Mouse (Mus musculus) liver, adult (tissue): ENCODE data around the gene Prpf18.

Source experiments
- GATA4 ChIP-seq: IDR thresholded peaks from 2 replicates; pipeline ENCODE4 v1.6.1; 2014; ENCODE audit warnings: mild to moderate bottlenecking, low read length; ENCODE audit not compliant: insufficient replicate concordance

The Prpf18 gene

GRCm38 (mm10) chr2:4651500-4652285 is at the start of gene Prpf18:
Gene Prpf18, minus strand, starts transcription at chr2:4652113.
- TF ChIP-seq GATA4, result no peak; the same call in 1 of the 2 replicates

GRCm38 (mm10) chr2:4679886-4680285 is 28.0 kb upstream of the Prpf18 start:
- TF ChIP-seq GATA4, result no peak

GRCm38 (mm10) chr2:4671636-4672035 is 19.7 kb upstream of the Prpf18 start:
- TF ChIP-seq GATA4, result no peak

- no peak for TF ChIP-seq GATA4
Observed at GRCm38 (mm10) chr2:4669701-4670100, 17.8 kb upstream of the Prpf18 start.

- TF ChIP-seq GATA4, result no peak
Observed at GRCm38 (mm10) chr2:4668626-4669025, 16.7 kb upstream of the Prpf18 start.

GRCm38 (mm10) chr2:4660677-4661076 is 8.8 kb upstream of the Prpf18 start:
- TF ChIP-seq GATA4, result no peak

GRCm38 (mm10) chr2:4649646-4650045 is 2.3 kb downstream of the Prpf18 start:
- no peak for TF ChIP-seq GATA4

GRCm38 (mm10) chr2:4648094-4648493 is 3.8 kb downstream of the Prpf18 start:
- no peak for TF ChIP-seq GATA4

- no peak for TF ChIP-seq GATA4
Observed at GRCm38 (mm10) chr2:4645066-4645465, 6.8 kb downstream of the Prpf18 start.

- no peak for TF ChIP-seq GATA4
Observed at GRCm38 (mm10) chr2:4638189-4638588, 13.7 kb downstream of the Prpf18 start.

- no peak for TF ChIP-seq GATA4
Observed at GRCm38 (mm10) chr2:4636656-4637055, 15.3 kb downstream of the Prpf18 start.

GRCm38 (mm10) chr2:4635804-4636203 is 16.1 kb downstream of the Prpf18 start:
- no peak for TF ChIP-seq GATA4

GRCm38 (mm10) chr2:4630197-4630835 is 21.6 kb downstream of the Prpf18 start:
- no peak for TF ChIP-seq GATA4

- TF ChIP-seq GATA4, result no peak; the same call in 1 of the 2 replicates
Observed at GRCm38 (mm10) chr2:4629470-4629869, 22.4 kb downstream of the Prpf18 start.

GRCm38 (mm10) chr2:4628920-4629319 is 23.0 kb downstream of the Prpf18 start:
- no peak for TF ChIP-seq GATA4

- TF ChIP-seq GATA4, result no peak
Observed at GRCm38 (mm10) chr2:4626911-4627310, 25.0 kb downstream of the Prpf18 start.
